Mouse (Mus musculus): ENCODE results near the gene Neu1.

- TF ChIP-seq CTCF (conservative IDR thresholded peaks at IDR 0.05; ENCODE audit: low read length) (no peak), NANOG (IDR thresholded peaks at IDR 0.05; ENCODE audit: borderline replicate concordance, low read length) (no peak), POU5F1 (IDR thresholded peaks at IDR 0.05; ENCODE audit: borderline replicate concordance, low read length) (no peak)
Measured at GRCm38 (mm10) chr17:34913930-34914665, 17.0 kb upstream of the Neu1 start, which contains the start of gene Slc44a4.
